19 mouse cellular contexts compared by ENCODE assay signal in the genomic region with DNA sequence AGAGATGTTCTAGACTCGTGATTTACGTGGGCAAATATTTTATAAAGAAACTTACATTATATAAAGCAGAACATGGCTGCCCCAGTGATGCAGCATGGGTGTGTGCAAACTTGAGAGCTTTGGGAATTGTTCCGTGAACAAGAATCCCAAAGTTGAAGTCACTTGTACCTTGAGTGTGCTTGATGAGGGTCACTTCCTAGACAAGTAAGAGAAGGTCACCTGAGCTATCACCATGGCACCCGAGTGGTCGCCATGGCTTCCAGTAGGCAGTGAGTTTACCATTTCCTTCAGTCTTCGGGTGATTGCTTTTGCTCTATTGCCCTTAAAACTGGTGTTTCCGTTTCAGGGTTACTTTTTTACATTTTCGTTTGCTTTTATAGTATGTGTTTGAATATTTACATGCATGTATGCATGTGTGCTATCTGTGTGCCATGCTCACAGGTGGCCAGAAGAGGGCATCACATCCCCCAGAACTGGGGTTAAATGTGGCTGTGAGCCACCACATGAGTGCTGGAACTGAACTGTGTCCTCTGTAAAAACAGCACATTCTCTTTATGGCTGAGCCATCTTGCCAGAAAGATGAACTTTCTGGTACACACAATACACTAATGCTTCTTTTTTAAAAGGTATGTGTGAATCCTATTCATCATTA. TPM values are rescaled to one million over a fixed set of nuclear protein-coding genes. Genes with fewer than 3 reads are reported as not detected.
DNase-seq lines count a peak whose midpoint lies in the region; ATAC-seq and TF ChIP-seq lines count a peak whose summit lies in the region.
"Had no signal": no experiment of that assay in that cellular context is flagged by ENCODE, and none has a peak within 500 bp of the region (broad histone marks: within the 10 kb centered on the region; RNA-seq: fewer than 3 reads in every experiment).

No protein-coding gene starts in this region.

- no peaks in the 10 kb centered on the region for H3K27me3 ChIP-seq in kidney, adult 2 months (replicated peaks; ENCODE audit: control insufficient read depth, insufficient read depth, low read length)
- H3K27me3 ChIP-seq in lung, embryonic 14.5 days (ENCODE audit: insufficient read depth, low read length) = no peaks in the 10 kb centered on the region
- H3K27me3 ChIP-seq: embryonic facial prominence, embryonic 12.5 days; hindbrain, embryonic 15.5 days; limb, embryonic 12.5 days; lung, embryonic 15.5 days had no signal

- no peak for TF ChIP-seq POLR2A in kidney, adult 2 months (IDR thresholded peaks at IDR 0.05; ENCODE audit: low read depth, low read length)

- no peaks in the 10 kb centered on the region for H3K9me3 ChIP-seq in lung, embryonic 14.5 days (ENCODE audit: low read depth, low read length)
- H3K9me3 ChIP-seq in ES-E14 (ENCODE audit: control insufficient read depth, insufficient read depth, low read depth, low read length) = no peaks in the 10 kb centered on the region
- H3K9me3 ChIP-seq: embryonic facial prominence, embryonic 12.5 days; hindbrain, embryonic 15.5 days; limb, embryonic 12.5 days; lung, embryonic 15.5 days had no signal

- ATAC-seq in lung, embryonic 14.5 days (ENCODE audit: insufficient read depth) = no peak

- no peak overlapping the region for H3K4me3 ChIP-seq in kidney, adult 2 months (ENCODE audit: insufficient read depth, low read depth, low read length)
- no peak overlapping the region for H3K4me3 ChIP-seq in lung, embryonic 14.5 days (ENCODE audit: low read depth, low read length)
- H3K4me3 ChIP-seq in ES-E14 (ENCODE audit: insufficient read depth in 1 of 2, low read depth in 1 of 2, low read length in 2 of 2, poor library complexity in 1 of 2, severe bottlenecking in 1 of 2) = no peak overlapping the region
- H3K4me3 ChIP-seq: embryonic facial prominence, embryonic 12.5 days; hindbrain, embryonic 15.5 days; limb, embryonic 12.5 days; lung, embryonic 15.5 days had no signal

- H3K27ac ChIP-seq in kidney, adult 2 months (ENCODE audit: insufficient read depth, low read depth, low read length) = no peak overlapping the region
- H3K27ac ChIP-seq in lung, embryonic 14.5 days (ENCODE audit: low read depth) = no peak overlapping the region
- H3K27ac ChIP-seq in ES-E14 (ENCODE audit: insufficient read depth, low read depth, low read length, poor library complexity, severe bottlenecking) = no peak overlapping the region
- H3K27ac ChIP-seq: embryonic facial prominence, embryonic 12.5 days; hindbrain, embryonic 15.5 days; limb, embryonic 12.5 days; lung, embryonic 15.5 days had no signal

- no peak overlapping the region for H3K4me2 ChIP-seq in lung, embryonic 14.5 days
- H3K4me2 ChIP-seq: embryonic facial prominence, embryonic 12.5 days; heart, embryonic 11.5 days; hindbrain, embryonic 15.5 days; limb, embryonic 12.5 days; lung, embryonic 15.5 days had no signal

- in situ Hi-C loops in ES-E14 (cut with MboI; ENCODE audit: low sequenced_read_pairs in 2 of 2, unreplicated experiment in 2 of 2) = no loop called here

- no peak overlapping the region for H3K9ac ChIP-seq in lung, embryonic 14.5 days
- no peak overlapping the region for H3K9ac ChIP-seq in ES-E14 (ENCODE audit: insufficient read depth, low read depth, low read length, poor library complexity, severe bottlenecking)
- H3K9ac ChIP-seq: embryonic facial prominence, embryonic 12.5 days; hindbrain, embryonic 15.5 days; limb, embryonic 12.5 days; lung, embryonic 15.5 days had no signal

- H3K36me3 ChIP-seq in kidney, adult 2 months (ENCODE audit: control insufficient read depth, insufficient read depth, low read length) = no peaks in the 10 kb centered on the region
- peaks cover 14% of the 10 kb centered on the region; the same call in 1 of the 2 replicates for H3K36me3 ChIP-seq in lung, embryonic 14.5 days (ENCODE audit: insufficient read depth)
- no peaks in the 10 kb centered on the region for H3K36me3 ChIP-seq in ES-E14 (ENCODE audit: control insufficient read depth, insufficient read depth, low read length, poor library complexity, severe bottlenecking)
- H3K36me3 ChIP-seq: hindbrain, embryonic 15.5 days; limb, embryonic 12.5 days had no signal

- WGBS in kidney, adult 2 months = 93% methylated on average over 8 of the region's 8 CpGs
- 76% methylated on average over 8 of the region's 8 CpGs for WGBS in lung, embryonic 14.5 days

- peak; percentile 36; the same call in 1 of the 2 replicates for TF ChIP-seq CTCF in kidney, adult 2 months (conservative IDR thresholded peaks at IDR 0.05; ENCODE audit: insufficient read depth, insufficient read length, low read depth, low read length)
- peak; percentile 42 for TF ChIP-seq CTCF in lung, embryonic 14.5 days (IDR thresholded peaks at IDR 0.05; ENCODE audit: low read depth)

- H3K4me1 ChIP-seq in kidney, adult 2 months (ENCODE audit: control insufficient read depth, insufficient read depth, low read length) = peaks cover 10% of the 10 kb centered on the region
- H3K4me1 ChIP-seq in lung, embryonic 14.5 days (ENCODE audit: insufficient read depth) = peaks cover 12% of the 10 kb centered on the region
- no peaks in the 10 kb centered on the region for H3K4me1 ChIP-seq in ES-E14 (ENCODE audit: control insufficient read depth in 2 of 2, insufficient read depth in 2 of 2, low read length in 2 of 2, poor library complexity in 1 of 2)

- no peak for DNase-seq in kidney, adult 2 months
- no peak for DNase-seq in kidney, adult 9 months
- no peak for DNase-seq in lung, embryonic 14.5 days
- no peak for DNase-seq in lung, postnatal 14 days
- no peak for DNase-seq in ES-E14 (ENCODE audit: low read depth, low spot score)
- peak; percentile 61 for DNase-seq in lung, postnatal 25 days (ENCODE audit: low spot score)
- no peak for DNase-seq in adrenal gland, postnatal 36 days
- DNase-seq: adrenal gland, postnatal 14 days; cerebellum, adult 8-10 months; gastrocnemius, postnatal 25 days; heart, postnatal 36 days; right cerebral cortex, adult 18-20 months; thymus, postnatal 14 days had no signal

TF ChIP-seq in ES-E14, 5 proteins besides CTCF, POLR2A, EP300 and RAD21:
- TF ChIP-seq CHD2 (IDR thresholded peaks at IDR 0.05; ENCODE audit: low read depth, low read length) (no peak), ZNF384 (IDR thresholded peaks at IDR 0.05; ENCODE audit: low read depth, low read length) (no peak), ZC3H11A (IDR thresholded peaks at IDR 0.05; ENCODE audit: borderline replicate concordance, low read depth, low read length) (0 out of 2 replicates have a peak, but pooled peaks have one; percentile 23)

RNA-seq across cellular contexts. Expression of a gene that starts 42.3 kb away (rescaled TPM):
- polyA plus RNA-seq in kidney, adult 2 months (2012; rRNA removed) = 216 and 304 TPM in 2 replicates
- polyA plus RNA-seq in lung, embryonic 14.5 days (2014; fragmentation: Nextera tagmentation; extraction: Ambion mirVana) = 372 and 389 TPM in 2 replicates
- total RNA-seq in ES-E14 (2012; rRNA removed) = 85.7 and 198 TPM in 2 replicates
- total RNA-seq in adrenal gland, postnatal 36 days (2021) = 100 to 1,000 TPM; 359 to 687 TPM
- total RNA-seq: megakaryocyte-erythroid progenitor cell, adult 5-6 weeks had no signal

RNA-seq across cellular contexts. Expression of a gene that starts 42.3 kb away (rescaled TPM):
- polyA plus RNA-seq in kidney, adult 2 months (2012; rRNA removed) = 75.6 and 83.5 TPM in 2 replicates
- polyA plus RNA-seq in lung, embryonic 14.5 days (2014; fragmentation: Nextera tagmentation; extraction: Ambion mirVana) = 103 and 111 TPM in 2 replicates
- total RNA-seq in ES-E14 (2012; rRNA removed) = 40.7 and 102 TPM in 2 replicates
- total RNA-seq in adrenal gland, postnatal 36 days (2021) = 100 to 1,000 TPM; 182 to 302 TPM
